Mouse (Mus musculus) forelimb bud, embryonic 11.5 days (tissue): ENCODE measurements around the gene Elk3.

Experiments used
- DNase-seq: peaks from one replicate; pipeline ENCODE4 v3.0.0-alpha.2; 2012; ENCODE audit warnings: low read depth, low spot score

Elk3 gene

GRCm38 (mm10) chr10:93294547-93295219 is 16.3 kb downstream of the Elk3 start:
- peak; percentile 69 for DNase-seq

GRCm38 (mm10) chr10:93293621-93294020 is 17.3 kb downstream of the Elk3 start:
- no peak for DNase-seq

- DNase-seq, result peak; percentile 86
These were observed 19.1 kb downstream of the Elk3 start for GRCm38 (mm10) chr10:93291843-93292242.

- no peak for DNase-seq
These were observed 19.6 kb downstream of the Elk3 start for GRCm38 (mm10) chr10:93291352-93291751.

- DNase-seq, result no peak
These were observed 21.5 kb downstream of the Elk3 start for GRCm38 (mm10) chr10:93289404-93289803.

- DNase-seq, result no peak
These were observed 22.6 kb downstream of the Elk3 start for GRCm38 (mm10) chr10:93288336-93288735.

GRCm38 (mm10) chr10:93287551-93288145 is 23.3 kb downstream of the Elk3 start:
- no peak for DNase-seq

- no peak for DNase-seq
These were observed 25.4 kb downstream of the Elk3 start for GRCm38 (mm10) chr10:93285489-93285888.

GRCm38 (mm10) chr10:93283258-93283657 is 27.7 kb downstream of the Elk3 start:
- DNase-seq, result no peak

- DNase-seq, result no peak
These were observed 28.4 kb downstream of the Elk3 start for GRCm38 (mm10) chr10:93282526-93282964.

GRCm38 (mm10) chr10:93281092-93281491 is 29.8 kb downstream of the Elk3 start:
- DNase-seq, result no peak

- no peak for DNase-seq
These were observed 30.3 kb downstream of the Elk3 start for GRCm38 (mm10) chr10:93280586-93280985.

GRCm38 (mm10) chr10:93279062-93279461 is 31.9 kb downstream of the Elk3 start:
- no peak for DNase-seq

GRCm38 (mm10) chr10:93278361-93278760 is 32.6 kb downstream of the Elk3 start:
- no peak for DNase-seq

GRCm38 (mm10) chr10:93276857-93277256 is 34.1 kb downstream of the Elk3 start:
- DNase-seq, result no peak

- DNase-seq, result no peak
These were observed 34.6 kb downstream of the Elk3 start for GRCm38 (mm10) chr10:93276349-93276763.

GRCm38 (mm10) chr10:93275212-93276136 is 35.5 kb downstream of the Elk3 start:
- DNase-seq, result no peak

GRCm38 (mm10) chr10:93274277-93274696 is 36.6 kb downstream of the Elk3 start:
- no peak for DNase-seq

- no peak for DNase-seq
These were observed 37.7 kb downstream of the Elk3 start for GRCm38 (mm10) chr10:93272986-93273982.

GRCm38 (mm10) chr10:93271831-93272230 is 39.1 kb downstream of the Elk3 start:
- no peak for DNase-seq

GRCm38 (mm10) chr10:93270889-93271460 is 40.0 kb downstream of the Elk3 start:
- DNase-seq, result no peak
